Mouse (Mus musculus): ENCODE data around the gene Ryr2.

- TF ChIP-seq CTCF (IDR thresholded peaks at IDR 0.05; ENCODE audit: control insufficient read depth, insufficient read depth, insufficient read length) (no peak), MYOD1 (IDR thresholded peaks at IDR 0.05; ENCODE audit: control insufficient read depth, insufficient read length, low read depth) (no peak), USF1 (IDR thresholded peaks at IDR 0.05; ENCODE audit: low read depth) (no peak), CEBPB (IDR thresholded peaks at IDR 0.05; ENCODE audit: low read depth) (no peak), MAX (IDR thresholded peaks at IDR 0.05) (no peak), MYOG (IDR thresholded peaks at IDR 0.05; ENCODE audit: control insufficient read depth, extremely low read depth, insufficient read length) (no peak), FOSL1 (IDR thresholded peaks at IDR 0.05; ENCODE audit: insufficient read depth, low read length, poor library complexity, severe bottlenecking) (no peak)
Measured at GRCm38 (mm10) chr13:12146402-12146801, 39.7 kb upstream of the Ryr2 start.
